Mouse (Mus musculus) granulocyte monocyte progenitor cell, adult 5-6 weeks (primary cell): Measurements from ENCODE around the gene BC004004. TPM values are rescaled to one million over a fixed set of nuclear protein-coding genes. Genes with fewer than 3 reads are reported as not detected.

Experiments used
- ATAC-seq: replicated peaks from 2 replicates; pipeline ENCODE4 v1.8.0; 2016; ENCODE audit warnings: mild to moderate bottlenecking, moderate TSS enrichment, inconsistent platforms; ENCODE audit not compliant: poor library complexity, severe bottlenecking
- total RNA-seq, 2 experiments: library from RNA; stranded (forward) in 1 of 2; stranded (reverse) in 1 of 2; fragments of 200-712, 200-1000 nt in 1 of 2; fragments of >200 nt in 1 of 2; fragmentation: Nextera tagmentation in 1 of 2; gene quantifications; 2 replicates each; pipeline ENCODE4 v1.2.3; 2014 to 2017

The BC004004 gene
- total RNA-seq, 2 experiments from 2014 or later = 67.3 to 127 TPM

DNA sequence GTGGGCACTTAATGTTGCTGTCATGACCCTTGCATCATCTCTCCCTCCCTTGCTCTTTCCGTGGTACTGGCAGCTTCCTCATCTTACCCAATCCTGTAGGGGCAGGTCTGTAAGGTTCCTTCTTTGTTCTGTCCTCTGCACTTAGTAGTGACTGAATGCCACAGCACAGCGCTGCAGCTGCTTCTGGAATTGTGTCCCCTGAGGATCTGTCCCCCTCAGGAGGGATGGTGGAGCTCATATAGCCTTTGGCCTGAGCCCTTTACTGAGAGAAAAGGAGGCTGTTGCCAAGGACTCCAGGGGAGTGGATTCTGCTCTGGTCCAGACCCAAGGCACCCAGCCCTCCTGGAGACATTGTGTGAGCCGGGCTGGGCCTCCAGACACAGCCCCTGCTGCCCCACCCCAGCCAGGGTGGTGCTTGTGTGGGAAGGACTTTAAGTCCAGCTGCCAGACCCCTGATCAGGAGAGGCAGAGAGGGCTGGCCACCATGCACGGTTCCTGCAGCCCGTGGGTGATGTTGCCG, 50.2 kb downstream of the BC004004 start:
- ATAC-seq = peak; percentile 96

DNA sequence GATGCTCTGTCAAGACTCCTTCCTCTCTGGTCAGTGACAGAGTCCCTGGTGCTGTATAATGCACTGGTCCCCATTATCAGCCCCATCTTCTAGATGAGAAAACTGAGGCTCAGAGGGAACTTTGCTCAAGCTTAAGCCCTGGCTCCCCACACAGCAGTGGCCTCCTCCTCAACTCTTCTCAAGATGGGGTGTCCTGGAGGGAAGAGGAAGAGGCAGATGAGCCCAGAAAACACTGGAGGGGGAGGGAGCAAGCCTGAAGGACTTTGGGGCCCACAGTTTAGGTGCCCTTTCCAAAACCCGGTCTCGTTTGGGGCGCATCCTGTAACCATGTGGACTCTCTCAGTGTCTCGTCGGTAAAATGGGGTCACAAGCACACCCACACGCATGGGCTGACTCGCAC, 50.9 kb downstream of the BC004004 start:
- ATAC-seq = no peak

DNA sequence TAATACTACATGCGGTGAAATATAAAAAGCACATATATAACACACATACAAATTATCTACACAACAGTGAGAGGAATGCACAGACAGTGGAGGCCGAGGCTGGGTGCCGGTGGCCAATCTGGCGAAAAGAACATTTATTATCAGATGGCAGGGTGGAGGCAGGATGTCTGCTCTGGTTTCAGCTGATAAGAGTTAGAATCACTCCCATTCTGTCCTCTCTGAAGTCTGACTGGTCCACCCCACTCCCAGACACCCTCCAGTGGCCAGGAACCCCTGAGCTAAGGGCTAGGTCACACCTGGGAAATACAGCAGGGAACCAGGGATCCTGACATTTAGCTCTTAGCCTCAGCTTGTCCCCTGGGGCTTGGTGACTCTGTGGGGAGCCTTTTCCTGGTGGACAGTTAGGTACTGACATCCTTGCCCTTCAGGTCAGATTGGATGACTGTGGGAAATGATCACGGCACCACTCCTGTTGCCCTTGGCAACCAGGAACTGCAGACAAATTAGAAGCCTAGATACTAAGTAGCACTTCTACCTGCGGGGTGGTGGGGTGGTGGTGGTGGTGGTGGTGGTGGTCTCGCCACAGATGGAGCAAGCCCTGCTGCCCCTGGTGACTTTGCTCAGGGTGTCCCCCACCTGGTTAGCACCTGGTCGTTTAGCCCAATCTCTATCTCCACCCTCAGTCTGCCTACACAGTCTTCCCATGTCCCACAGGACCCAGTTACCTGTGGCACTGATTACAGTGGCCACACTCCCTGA, 51.5 kb downstream of the BC004004 start:
- ATAC-seq = no peak

DNA sequence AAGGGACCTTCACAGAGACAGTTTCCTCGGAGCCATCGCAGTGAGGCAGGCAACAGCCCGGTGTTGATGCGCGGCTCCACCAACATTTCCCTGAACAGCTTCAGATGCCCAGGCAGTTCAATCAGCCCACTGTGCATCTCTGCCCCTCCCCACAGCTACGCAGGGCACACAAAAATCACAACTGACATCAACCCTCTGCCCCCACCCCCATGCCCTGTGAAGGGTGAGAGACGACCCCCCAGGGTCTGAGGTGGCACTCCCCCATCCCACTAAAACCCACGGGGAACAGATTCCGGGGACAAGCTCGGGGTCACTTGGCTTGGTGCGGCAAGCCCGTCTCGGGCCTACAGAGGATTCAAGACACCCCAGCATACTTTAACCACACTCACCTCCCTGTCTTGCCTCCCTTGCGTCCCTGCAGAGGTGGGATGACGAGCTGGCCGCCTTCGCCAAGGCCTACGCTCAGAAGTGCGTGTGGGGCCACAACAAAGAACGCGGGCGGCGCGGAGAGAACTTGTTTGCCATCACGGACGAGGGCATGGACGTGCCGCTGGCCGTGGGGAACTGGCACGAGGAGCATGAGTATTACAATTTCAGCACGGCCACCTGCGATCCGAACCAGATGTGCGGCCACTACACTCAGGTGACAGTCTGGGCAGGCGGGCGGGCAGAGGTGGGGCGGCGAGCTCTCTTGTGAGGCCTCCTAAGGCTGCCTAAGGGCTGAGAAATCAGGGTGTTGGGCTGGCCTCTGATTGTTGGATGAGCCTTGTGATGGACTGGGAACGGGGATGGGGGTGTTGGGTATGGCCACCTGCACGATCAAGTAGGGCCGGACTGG, 53.4 kb downstream of the BC004004 start:
- no peak for ATAC-seq

DNA sequence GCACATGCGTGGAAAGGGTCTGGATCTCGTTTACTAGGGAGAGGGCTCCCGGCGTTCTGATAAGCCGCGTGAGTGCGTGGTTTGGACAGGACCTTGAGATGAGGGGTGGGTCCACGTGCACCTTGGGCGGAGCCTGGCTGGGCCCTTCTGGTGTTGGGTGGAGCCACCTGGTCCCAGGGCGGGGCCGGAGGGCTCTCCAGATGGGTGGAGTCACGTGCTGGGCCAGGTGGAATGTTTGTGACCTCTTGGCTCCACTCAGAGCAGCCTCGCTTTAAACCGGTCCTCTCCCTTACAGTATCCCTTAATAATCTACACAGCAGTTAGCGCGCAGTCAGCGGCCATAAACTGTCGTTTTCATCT, 54.0 kb downstream of the BC004004 start:
- no peak for ATAC-seq

DNA sequence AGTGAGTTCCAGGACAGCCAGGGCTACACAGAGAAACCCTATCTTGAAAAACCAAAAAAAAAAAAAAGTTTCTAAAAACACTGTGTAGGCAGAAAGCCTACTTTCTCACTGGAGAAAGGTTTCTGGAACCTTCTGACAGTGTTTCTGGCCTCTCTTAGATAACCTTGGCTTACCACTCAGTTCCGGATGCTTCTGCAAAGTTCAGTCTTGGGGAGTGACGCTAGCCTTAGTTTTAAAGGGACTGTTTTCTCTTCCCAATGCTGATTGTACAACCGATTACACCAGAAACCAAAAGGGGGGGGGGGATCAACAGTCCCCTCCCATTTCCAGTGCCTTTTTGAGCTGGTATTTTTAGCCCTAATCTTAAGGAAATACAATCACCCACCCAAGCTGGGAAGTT, 55.0 kb downstream of the BC004004 start:
- no peak for ATAC-seq

DNA sequence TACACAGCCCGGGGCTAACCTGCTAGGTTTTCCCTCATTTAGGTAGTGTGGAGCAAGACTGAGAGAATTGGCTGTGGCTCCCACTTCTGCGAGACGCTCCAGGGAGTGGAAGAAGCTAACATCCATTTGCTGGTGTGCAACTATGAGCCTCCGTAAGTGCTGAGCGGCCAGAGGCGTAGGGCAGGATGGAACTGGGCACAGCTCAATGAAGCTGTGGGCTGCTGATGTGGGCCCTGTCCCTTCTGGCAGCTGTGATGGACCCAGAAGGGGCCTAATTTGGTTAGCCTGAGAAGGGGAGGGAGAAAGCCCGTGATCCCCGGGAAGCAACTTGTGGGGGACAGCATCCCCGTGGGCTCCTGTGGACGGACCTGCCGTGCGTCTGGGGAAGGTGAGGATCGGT, 57.2 kb downstream of the BC004004 start:
- no peak for ATAC-seq

DNA sequence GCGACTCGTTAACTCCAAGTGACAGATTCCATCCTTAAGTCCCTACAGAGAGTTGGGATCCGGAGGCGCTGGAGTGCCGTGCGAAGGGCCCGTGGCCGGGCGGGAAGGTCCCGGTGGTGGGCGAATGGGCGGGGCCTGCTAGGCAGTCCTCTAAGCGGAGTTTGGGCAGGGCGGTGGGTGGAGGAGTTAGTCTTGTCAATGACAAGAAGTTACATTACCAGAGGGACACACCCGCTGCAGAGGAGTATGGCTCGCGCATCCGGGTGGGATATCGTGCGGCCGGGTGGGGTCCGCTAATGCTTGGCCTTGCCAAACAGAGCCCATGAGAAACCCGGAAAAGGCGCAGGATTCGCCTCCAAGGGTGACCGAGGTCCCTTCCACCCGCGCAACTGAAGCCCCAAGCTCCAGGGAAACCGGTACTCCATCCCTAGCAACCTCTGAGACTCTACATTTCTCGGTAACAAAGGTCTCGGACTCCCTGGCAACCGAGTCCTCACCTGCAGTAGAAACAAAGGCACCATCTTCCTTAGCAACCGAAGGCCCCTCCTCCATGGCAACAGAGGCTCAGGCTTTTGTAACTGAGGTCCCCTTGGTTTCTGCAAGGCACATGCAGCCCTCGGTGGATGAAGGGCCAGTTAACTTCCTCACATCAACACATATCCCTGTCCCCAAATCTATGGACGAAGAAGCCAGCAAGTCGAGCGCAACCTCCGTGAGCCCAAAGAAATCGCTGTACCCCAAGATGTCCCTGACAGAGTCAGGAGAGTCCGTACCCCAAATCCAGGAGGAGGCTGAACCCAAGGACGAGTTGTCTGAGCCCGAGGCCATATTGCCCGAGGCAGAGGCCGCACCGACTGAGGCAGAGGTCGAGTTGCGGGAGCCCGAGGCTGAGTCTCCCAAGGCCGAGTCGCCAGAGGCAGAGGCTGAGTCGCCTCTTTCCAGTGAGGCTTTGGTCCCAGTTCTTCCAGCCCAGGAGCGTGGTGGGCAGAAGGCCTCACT, 58.2 kb downstream of the BC004004 start:
- ATAC-seq = no peak

DNA sequence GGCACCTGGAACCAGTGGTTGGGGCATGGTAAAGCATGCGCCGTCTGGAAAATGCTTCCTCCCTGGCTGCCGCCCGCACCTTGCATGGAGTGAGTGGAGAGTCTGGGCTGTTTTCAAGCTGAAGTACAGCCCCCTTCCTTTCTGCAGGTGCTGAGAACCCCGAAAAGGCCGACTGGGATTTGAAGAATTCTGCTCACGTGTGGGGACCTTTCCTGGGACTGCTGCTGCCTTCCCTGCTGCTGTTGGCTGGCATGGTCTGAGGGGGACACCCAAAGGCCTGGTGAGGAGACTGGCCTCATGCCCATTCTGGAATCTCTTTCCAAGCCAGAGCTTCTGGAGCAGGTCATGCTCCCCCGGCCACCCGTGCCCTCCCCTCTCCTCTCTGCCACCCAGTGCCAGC, 59.1 kb downstream of the BC004004 start:
- no peak for ATAC-seq

DNA sequence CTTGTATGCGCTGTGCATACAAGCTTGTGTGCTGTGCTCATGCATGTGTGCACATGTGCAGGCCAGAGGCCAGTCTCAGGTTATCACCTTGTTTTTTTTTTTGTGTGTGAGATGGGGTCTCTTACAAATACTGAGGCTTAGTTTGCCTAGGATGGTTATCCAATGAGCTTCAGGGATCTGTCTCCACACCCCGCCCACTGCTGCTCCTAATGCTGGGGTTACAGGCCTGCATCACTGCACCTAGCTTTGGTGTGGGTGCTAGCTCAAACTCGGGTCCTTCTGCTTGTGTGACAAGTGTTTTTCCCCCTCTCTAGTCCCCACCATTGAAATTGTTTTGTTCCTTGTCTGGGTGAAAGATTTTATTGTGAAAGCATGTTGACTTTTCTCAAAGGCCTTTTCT, 61.6 kb downstream of the BC004004 start:
- ATAC-seq = no peak

DNA sequence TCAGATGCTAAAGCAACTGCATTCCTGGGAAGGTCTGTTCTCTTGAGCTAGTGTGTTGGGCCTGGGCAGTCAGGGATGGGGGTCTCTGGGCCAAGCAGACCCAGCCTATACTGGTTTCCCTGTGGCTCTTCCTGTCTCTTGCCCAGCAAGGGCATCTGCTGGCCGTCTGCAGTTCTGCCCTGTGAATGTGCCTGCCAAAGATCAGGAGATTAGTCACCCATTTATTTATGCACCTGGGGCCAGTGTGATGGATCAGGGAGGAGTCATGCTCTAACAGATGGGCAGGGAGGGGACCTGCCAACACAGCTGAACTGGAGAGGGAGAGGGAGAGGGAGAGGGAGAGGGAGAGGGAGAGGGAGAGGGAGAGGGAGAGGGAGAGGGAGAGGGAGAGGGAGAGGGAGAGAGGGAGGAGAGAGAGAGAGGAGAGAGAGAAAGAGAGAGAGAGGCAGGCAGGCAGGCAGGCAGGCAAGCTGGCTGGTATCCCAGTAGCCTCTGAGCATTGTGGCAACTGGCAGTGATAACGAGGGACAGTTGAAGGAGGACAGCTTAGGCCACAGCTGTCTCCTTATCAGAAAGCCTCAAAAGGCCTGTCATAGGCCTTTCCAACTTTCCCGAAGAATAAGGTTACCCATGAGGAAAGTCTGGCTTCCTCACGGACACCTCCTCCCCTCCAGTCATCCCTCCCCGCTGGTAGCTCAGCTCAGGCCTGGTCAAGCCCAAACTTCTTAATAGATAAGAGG, 62.3 kb downstream of the BC004004 start:
- no peak for ATAC-seq

DNA sequence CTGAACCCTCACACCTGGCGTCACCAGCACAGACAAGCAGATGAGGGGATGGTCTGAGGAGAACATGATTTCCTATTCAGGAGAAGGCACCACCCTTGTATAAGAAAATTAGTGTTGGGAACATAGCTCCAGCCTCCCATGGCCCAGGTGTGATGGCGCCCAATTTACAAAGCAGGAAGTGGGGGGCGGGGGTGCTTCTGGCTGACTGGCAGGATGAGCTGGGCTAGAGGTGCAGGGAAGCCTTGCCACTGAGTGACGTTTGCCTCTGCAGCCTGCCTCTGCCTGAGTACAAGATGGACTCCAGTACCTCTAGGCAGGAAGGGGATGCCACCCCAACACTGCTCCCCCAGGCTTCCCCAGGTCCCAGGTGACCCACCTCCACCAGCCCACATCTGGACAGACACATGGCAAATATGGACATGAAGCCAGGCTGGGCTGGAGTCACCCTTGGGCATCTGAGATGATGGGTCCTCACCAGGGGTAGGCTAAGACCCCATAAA, 63.6 kb downstream of the BC004004 start:
- no peak for ATAC-seq

DNA sequence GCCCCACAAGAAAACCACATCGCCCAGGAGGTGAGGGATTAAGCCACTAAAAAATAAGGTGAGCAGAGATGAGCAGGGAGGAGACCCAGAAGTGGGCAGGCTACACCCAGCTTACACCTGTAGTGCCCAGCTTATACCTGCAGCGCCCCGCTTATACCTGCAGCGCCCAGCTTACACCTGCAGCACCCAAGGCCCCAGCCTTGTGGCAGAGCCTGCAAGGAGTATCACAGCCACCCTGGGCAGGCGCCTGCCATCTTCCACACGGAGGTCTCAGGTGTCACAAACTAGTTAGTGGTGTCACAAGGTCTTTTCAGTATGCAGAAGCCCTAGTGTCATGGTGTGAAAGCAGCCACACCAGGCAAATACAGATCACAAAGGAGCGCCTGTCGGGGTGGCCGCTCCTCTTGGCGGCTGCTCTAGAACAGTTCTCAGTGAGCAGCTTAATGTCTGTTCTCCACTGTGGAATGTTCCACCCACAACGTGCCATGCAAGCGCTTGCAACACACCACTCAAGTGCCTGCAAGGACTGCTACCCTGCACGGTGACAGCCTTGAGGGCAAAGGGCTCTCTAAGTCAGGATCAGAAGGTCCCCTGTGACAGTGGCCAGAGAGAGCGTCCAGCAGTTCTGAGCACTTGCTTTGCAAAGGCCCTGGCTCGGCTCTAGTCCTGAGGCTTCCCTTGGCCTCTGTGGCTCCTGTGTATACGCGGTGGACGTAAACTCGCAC, 67.8 kb downstream of the BC004004 start:
- ATAC-seq = no peak

DNA sequence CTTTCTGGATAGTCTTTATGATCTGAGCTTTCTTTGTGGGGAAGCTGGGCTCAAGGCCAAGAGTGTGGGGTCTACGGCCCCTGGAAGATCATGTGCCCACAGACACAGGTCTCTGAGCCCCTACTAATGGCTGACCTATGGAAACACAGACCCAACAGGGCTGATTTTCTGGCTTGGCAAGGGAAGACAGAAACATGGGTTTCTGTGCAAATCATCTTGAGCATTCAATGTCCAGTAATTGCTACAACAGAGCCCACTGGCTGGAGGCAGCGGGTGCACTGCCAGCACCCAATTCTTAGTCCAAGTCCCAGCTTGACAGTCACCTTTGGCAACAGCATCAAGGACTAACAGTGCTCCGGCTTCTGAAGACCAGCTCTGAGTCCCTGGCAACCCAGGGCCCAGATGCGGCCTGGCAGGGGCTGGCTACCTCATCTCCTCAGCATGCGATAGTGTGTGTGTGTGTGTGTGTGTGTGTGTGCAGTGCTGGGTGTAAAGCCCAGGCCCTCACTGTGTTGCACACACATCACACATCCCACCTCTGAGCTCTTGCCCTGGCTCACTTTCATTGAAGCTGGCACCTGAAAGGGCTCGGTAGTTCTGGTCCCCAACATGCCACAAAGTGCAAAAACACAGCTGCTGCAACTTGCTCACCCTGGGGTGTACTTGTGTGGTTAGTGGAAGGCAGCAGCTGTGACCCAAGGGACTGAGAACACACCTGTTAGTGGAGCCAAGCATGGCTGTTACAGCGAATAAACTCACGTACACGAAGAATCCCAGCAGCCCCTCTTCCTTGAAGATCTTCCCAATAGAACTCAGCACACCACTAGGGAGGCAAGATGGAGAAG, 69.6 kb downstream of the BC004004 start:
- no peak for ATAC-seq

DNA sequence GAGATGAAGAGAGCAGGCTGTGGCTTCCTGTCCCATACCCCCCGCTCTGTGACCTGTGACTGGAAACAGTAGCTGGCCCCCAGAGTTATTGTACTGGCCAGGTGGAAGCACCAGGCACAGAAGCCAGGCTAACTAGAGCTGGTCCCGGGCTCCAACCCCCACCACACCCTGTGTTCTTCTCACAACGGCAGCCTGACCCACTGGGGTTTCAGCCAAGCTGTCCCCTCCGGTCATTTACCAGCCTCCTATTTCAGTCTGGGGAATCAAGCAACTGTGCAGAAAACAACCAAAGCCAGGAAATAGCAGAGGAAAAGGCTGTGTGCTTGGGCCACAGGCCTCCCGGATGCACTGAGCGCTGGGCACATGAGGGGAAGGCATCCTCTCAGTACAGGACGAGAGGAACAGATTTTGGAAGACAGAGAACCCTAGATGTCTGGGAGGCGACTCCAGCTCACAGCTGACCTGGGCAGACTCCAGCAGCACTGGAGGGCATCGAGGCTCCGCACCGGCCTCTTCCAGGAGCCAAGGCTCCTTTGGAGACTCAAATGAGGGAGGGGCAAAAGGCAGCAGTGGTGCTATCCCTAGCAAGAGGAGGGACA, 70.7 kb downstream of the BC004004 start:
- ATAC-seq = no peak

DNA sequence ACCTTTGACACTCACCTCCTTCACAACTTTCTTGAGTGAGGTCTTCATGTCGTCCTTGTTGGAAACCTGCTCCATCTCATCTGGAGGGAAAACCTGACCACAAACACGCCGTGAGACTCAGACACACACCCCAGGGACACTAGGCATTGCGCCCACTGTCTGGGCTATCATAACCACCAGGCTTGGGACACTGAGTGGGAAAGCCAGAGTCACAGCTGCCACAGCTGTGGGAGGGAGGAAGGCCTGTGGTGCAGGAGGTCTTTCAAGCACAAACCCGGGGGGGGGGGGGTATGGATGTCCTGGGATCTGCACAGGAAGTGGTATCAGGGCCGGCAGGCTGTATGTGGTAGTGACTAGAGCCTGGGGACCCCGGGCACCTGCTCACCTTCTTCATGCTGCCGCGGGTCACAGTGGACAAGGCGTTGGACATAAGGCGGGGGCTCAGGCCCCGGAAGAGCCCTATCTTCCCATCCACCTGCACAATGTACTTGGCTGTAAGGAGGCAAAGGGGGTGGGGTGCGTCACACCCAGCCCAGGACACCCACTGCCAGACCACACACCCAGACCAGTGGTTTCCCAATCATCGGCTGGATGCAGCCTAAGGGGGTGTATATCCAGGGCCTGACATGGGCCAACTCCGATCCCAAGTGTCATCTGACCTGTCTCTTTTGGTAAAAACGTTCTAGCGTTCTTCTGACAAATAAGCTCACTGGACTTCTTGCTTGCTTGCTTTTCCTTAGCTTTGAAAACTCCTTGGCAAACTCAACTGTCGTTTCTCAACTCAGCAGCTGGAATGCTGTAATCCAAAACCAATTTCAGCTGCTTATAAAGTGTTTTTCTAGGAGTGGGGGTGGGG, 72.0 kb downstream of the BC004004 start:
- no peak for ATAC-seq

DNA sequence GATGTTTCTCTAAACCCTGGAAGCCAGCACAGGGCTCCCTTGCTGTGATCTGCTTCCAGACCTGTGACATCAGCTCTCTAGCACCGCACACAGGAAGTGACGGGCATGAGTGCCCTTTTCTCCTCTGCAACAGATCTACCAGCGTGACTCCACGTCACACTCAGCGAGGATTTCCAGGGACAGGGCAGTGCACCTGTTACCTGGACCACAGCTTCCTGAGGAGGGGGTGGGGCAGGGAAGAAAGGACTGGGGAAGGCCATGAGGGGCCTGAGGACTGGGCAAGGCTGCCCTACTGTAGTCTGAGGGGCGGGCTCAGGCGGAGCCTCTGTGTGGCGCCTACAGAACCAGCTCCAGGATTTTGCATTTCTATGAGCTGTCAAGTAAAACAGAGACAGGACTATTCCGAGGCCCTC, 73.0 kb downstream of the BC004004 start:
- peak; percentile 60 for ATAC-seq
